Mouse (Mus musculus) thymus, postnatal 25 days (tissue): ENCODE results near the gene Klhl32.
"Not testable (repeated sequence)": the region's sequence is repeated elsewhere in the genome, so short reads cannot be mapped to it uniquely, and the experiment has no call there.

Experiments used
- DNase-seq: peaks from one replicate; pipeline ENCODE4 v3.0.0; 2022

Klhl32 gene

GRCm38 (mm10) chr4:24850401-24851325, at the start of gene Klhl32:
TSS of gene Klhl32 (minus strand) at chr4:24851124.
- peak; percentile 60 for DNase-seq

GRCm38 (mm10) chr4:24899146-24899545, 48.2 kb upstream of the Klhl32 start:
- DNase-seq = peak; percentile 2

- peak; percentile 2 for DNase-seq
Observed at GRCm38 (mm10) chr4:24898636-24899035, 47.7 kb upstream of the Klhl32 start.

GRCm38 (mm10) chr4:24897851-24898515, 47.1 kb upstream of the Klhl32 start, which contains the start of gene Ndufaf4:
TSS of gene Ndufaf4 (plus strand) at chr4:24898083.
- DNase-seq = peak; percentile 97

- no peak for DNase-seq
Observed at GRCm38 (mm10) chr4:24897351-24897750, 46.4 kb upstream of the Klhl32 start.

- no peak for DNase-seq
Observed at GRCm38 (mm10) chr4:24896829-24897228, 45.9 kb upstream of the Klhl32 start.

GRCm38 (mm10) chr4:24894625-24895024, 43.7 kb upstream of the Klhl32 start:
- DNase-seq = no peak

- not testable (repeated sequence) for DNase-seq
Observed at GRCm38 (mm10) chr4:24892293-24892692, 41.4 kb upstream of the Klhl32 start.

- DNase-seq = not testable (repeated sequence)
Observed at GRCm38 (mm10) chr4:24889386-24889785, 38.5 kb upstream of the Klhl32 start.

GRCm38 (mm10) chr4:24869230-24869629, 18.3 kb upstream of the Klhl32 start:
- DNase-seq = no peak

- DNase-seq = no peak
Observed at GRCm38 (mm10) chr4:24865691-24866090, 14.8 kb upstream of the Klhl32 start.

- no peak for DNase-seq
Observed at GRCm38 (mm10) chr4:24847406-24847805, 3.5 kb downstream of the Klhl32 start.

- no peak for DNase-seq
Observed at GRCm38 (mm10) chr4:24845546-24845945, 5.4 kb downstream of the Klhl32 start.

GRCm38 (mm10) chr4:24838567-24838966, 12.4 kb downstream of the Klhl32 start:
- no peak for DNase-seq

- no peak for DNase-seq
Observed at GRCm38 (mm10) chr4:24835555-24835954, 15.4 kb downstream of the Klhl32 start.

- no peak for DNase-seq
Observed at GRCm38 (mm10) chr4:24808316-24808715, 42.6 kb downstream of the Klhl32 start.

- no peak for DNase-seq
Observed at GRCm38 (mm10) chr4:24801881-24802280, 49.0 kb downstream of the Klhl32 start.

GRCm38 (mm10) chr4:24801343-24801742, 49.6 kb downstream of the Klhl32 start:
- no peak for DNase-seq

- no peak for DNase-seq
Observed at GRCm38 (mm10) chr4:24800345-24800936, 50.5 kb downstream of the Klhl32 start.

GRCm38 (mm10) chr4:24799037-24799436, 51.9 kb downstream of the Klhl32 start:
- no peak for DNase-seq

GRCm38 (mm10) chr4:24797868-24798267, 53.1 kb downstream of the Klhl32 start:
- DNase-seq = no peak

- DNase-seq = no peak
Observed at GRCm38 (mm10) chr4:24797280-24797679, 53.6 kb downstream of the Klhl32 start.

- DNase-seq = no peak
Observed at GRCm38 (mm10) chr4:24796229-24796628, 54.7 kb downstream of the Klhl32 start.

- no peak for DNase-seq
Observed at GRCm38 (mm10) chr4:24795180-24795579, 55.7 kb downstream of the Klhl32 start.
